Mouse (Mus musculus) hindbrain, postnatal 0 days (tissue): ENCODE data around the gene Gm10408. TPM values are rescaled to one million over a fixed set of nuclear protein-coding genes. Genes with fewer than 3 reads are reported as not detected.
"Not testable (repeated sequence)": the region's sequence is repeated elsewhere in the genome, so short reads cannot be mapped to it uniquely, and the experiment has no call there.

Experiments
- ATAC-seq: fragments of 200-750 bp; cut with Nextera tagmentation; 2 replicates; pipeline ENCODE4 v1.8.0; 2017; ENCODE audit warnings: mild to moderate bottlenecking, moderate TSS enrichment, moderate library complexity
- DNase-seq: peaks from one replicate; pipeline ENCODE4 v3.0.0-alpha.2; 2015; ENCODE audit warnings: low spot score
- H3K27ac ChIP-seq: fragments of 300-500 bp; sonication (generic); 2 replicates; pipeline ENCODE4 v1.5.1; 2014; ENCODE audit warnings: mild to moderate bottlenecking
- H3K27me3 ChIP-seq: fragments of 300-500 bp; sonication (generic); 2 replicates; pipeline ENCODE4 v1.6.1; 2014; ENCODE audit warnings: low read length, mixed read lengths; ENCODE audit not compliant: insufficient read depth
- H3K36me3 ChIP-seq: fragments of 300-500 bp; sonication (generic); 2 replicates; pipeline ENCODE4 v1.6.1; 2014; ENCODE audit warnings: low read length, mixed read lengths; ENCODE audit not compliant: insufficient read depth
- H3K4me1 ChIP-seq: fragments of 300-500 bp; sonication (generic); 2 replicates; pipeline ENCODE4 v1.6.1; 2014; ENCODE audit warnings: antibody characterized with exemption, low read length, mixed read lengths; ENCODE audit not compliant: insufficient read depth
- H3K4me2 ChIP-seq: fragments of 300-500 bp; sonication (generic); 2 replicates; pipeline ENCODE4 v1.6.1; 2014; ENCODE audit warnings: low read depth, mild to moderate bottlenecking, low read length, moderate library complexity, mixed read lengths
- H3K4me3 ChIP-seq: fragments of 300-500 bp; sonication (generic); 2 replicates; pipeline ENCODE4 v1.5.1; 2014; ENCODE audit warnings: low read length
- H3K9ac ChIP-seq: fragments of 300-500 bp; sonication (generic); replicated peaks from 2 replicates; pipeline ENCODE4 v1.6.1; 2014; ENCODE audit warnings: mild to moderate bottlenecking, low read length, moderate library complexity, mixed read lengths
- H3K9me3 ChIP-seq: fragments of 300-500 bp; sonication (generic); 2 replicates; pipeline ENCODE4 v1.6.1; 2016; ENCODE audit warnings: low read length, mixed read lengths
- WGBS: fragments of 180-500 bp; shearing (Covaris S2); extraction: QIAGEN DNeasy Blood & Tissue Kit; methylation state at CpG from one replicate; pipeline ENCODE4 v1.1.7; 2014; 5-methylcytosine and 5-hydroxymethylcytosine counted together
- polyA plus RNA-seq: library from polyadenylated mRNA; unstranded; fragments of >200 nt; fragmentation: Nextera tagmentation; extraction: Ambion mirVana; gene quantifications from 2 replicates; pipeline ENCODE4 v1.2.1, GENCODE M21; 2015
- total RNA-seq: library from RNA; depleted of rRNA; stranded (reverse); fragments of >200 nt; gene quantifications from 2 replicates; pipeline ENCODE4 v1.2.3, GENCODE M21; 2014; rRNA removed

The Gm10408 gene
- not detected in 2 replicates for total RNA-seq
- polyA plus RNA-seq: not detected in 2 replicates

GRCm38 (mm10) chr14:3449079-3449478 is at the start of gene Gm10408:
TSS of gene Gm10408 (plus strand) at chr14:3449379.
- WGBS: no CpG with 5 or more reads among the region's 3 CpGs

DNA sequence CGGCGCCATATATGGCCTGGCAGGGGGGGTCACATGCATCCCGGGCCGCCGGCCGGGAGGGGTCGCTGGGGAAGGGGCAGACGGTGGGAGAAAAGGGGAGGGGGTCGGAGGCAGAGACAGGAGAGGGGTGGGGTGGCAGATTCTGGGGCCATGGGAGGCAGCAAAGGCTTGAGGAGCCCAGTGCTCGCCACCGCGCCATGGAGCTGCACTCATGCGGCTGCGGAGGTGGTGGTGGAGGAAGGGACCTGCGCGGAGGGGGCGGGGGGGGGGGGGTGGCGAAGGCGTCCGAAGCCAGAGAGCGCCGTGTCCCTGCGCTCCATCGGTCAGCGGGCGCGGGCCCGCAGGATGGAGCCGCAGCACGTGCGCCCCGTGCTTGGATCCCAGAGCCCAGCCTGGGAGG is 36.9 kb upstream of the Gm10408 start, which contains the start of gene Gm10409:
TSS of gene Gm10409 (plus strand) at position 301 of the 400 bp plus-strand sequence.
- ATAC-seq: not testable (repeated sequence)

More at GRCm38 (mm10) chr14:3449079-3449478, at the start of gene Gm10408:
- not testable (repeated sequence) for H3K27me3 ChIP-seq, H3K4me3 ChIP-seq, DNase-seq, H3K36me3 ChIP-seq, H3K4me1 ChIP-seq, H3K9me3 ChIP-seq, H3K4me2 ChIP-seq, H3K27ac ChIP-seq, H3K9ac ChIP-seq, ATAC-seq

DNA sequence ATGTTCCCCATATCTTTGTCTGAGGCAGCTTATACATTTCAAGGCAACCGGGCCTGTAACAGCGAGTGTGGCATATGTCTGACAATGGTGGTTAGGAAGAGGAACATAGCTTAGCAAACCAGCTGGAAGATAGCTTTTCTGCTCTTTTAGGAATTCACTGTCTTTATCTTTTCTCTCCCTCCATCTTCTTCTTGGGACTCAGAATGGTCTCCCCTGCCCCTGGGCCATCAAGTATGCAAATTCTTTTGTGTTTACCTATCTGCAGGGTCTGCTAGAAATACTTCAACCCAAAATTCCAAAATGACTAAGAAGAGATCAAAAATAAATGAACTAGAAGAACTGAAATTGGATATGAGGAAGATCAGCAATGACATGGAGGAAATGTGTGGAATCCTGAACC is 21.4 kb upstream of the Gm10408 start, which contains the start of gene Gm3005:
TSS of gene Gm3005 (plus strand) at position 301 of the 400 bp plus-strand sequence.
- H3K9ac ChIP-seq, H3K4me2 ChIP-seq, H3K27ac ChIP-seq, H3K4me1 ChIP-seq, H3K9me3 ChIP-seq, H3K27me3 ChIP-seq, H3K36me3 ChIP-seq, H3K4me3 ChIP-seq, DNase-seq, ATAC-seq: not testable (repeated sequence)
- WGBS: no CpG with 5 or more reads among the region's 2 CpGs

More for the DNA sequence above, 36.9 kb upstream of the Gm10408 start, which contains the start of gene Gm10409:
- not testable (repeated sequence) for DNase-seq, H3K36me3 ChIP-seq, H3K4me2 ChIP-seq, H3K9me3 ChIP-seq, H3K27me3 ChIP-seq, H3K27ac ChIP-seq, H3K4me3 ChIP-seq, H3K9ac ChIP-seq, H3K4me1 ChIP-seq
- WGBS: no CpG with 5 or more reads among the region's 32 CpGs

Other genes with a start within 250 kb of the Gm10408 start
- gene D830030K20Rik, start 240.9 kb upstream of the Gm10408 start, total RNA-seq: 10.3 and 13.3 TPM in 2 replicates
- 29.5 and 31.8 TPM in 2 replicates for gene D830030K20Rik, start 240.9 kb upstream of the Gm10408 start, polyA plus RNA-seq
- 1.2 TPM in 1 of 2 replicates, not detected in the other for gene Gm2956, start 116.8 kb upstream of the Gm10408 start, total RNA-seq
- 0.16 TPM in 1 of 2 replicates, not detected in the other for gene Gm2956, start 116.8 kb upstream of the Gm10408 start, polyA plus RNA-seq
- gene Gm10413, start 54.3 kb upstream of the Gm10408 start, total RNA-seq: not detected in 2 replicates
- gene Gm10413, start 54.3 kb upstream of the Gm10408 start, polyA plus RNA-seq: not detected in 2 replicates
- 6.5 and 6.6 TPM in 2 replicates for gene Gm10409, start 36.8 kb upstream of the Gm10408 start, total RNA-seq
- gene Gm10409, start 36.8 kb upstream of the Gm10408 start, polyA plus RNA-seq: 18.0 and 22.7 TPM in 2 replicates
- gene Gm3005, start 21.3 kb upstream of the Gm10408 start, total RNA-seq: 6.1 and 8.1 TPM in 2 replicates
- 7.3 and 12.2 TPM in 2 replicates for gene Gm3005, start 21.3 kb upstream of the Gm10408 start, polyA plus RNA-seq
- gene Gm3012, start 185.1 kb downstream of the Gm10408 start, total RNA-seq: not detected in 2 replicates
- gene Gm3012, start 185.1 kb downstream of the Gm10408 start, polyA plus RNA-seq: not detected in 2 replicates
- 6.5 and 6.6 TPM in 2 replicates for gene Gm3020, start 202.7 kb downstream of the Gm10408 start, total RNA-seq
- gene Gm3020, start 202.7 kb downstream of the Gm10408 start, polyA plus RNA-seq: 18.0 and 22.7 TPM in 2 replicates
- gene Gm3043, start 239.4 kb downstream of the Gm10408 start, total RNA-seq: not detected in 2 replicates
- gene Gm3043, start 239.4 kb downstream of the Gm10408 start, polyA plus RNA-seq: not detected in 2 replicates